Mouse (Mus musculus) heart, embryonic 14.5 days (tissue): ENCODE data around the gene ccdc198. TPM values are rescaled to one million over a fixed set of nuclear protein-coding genes. Genes with fewer than 3 reads are reported as not detected.
"Not testable (repeated sequence)": the region's sequence is repeated elsewhere in the genome, so short reads cannot be mapped to it uniquely, and the experiment has no call there.

ENCODE experiments used
- ATAC-seq: fragments of 200-750 bp; cut with Nextera tagmentation; 2 replicates; pipeline ENCODE4 v1.8.0; 2017; ENCODE audit warnings: low read depth, moderate TSS enrichment; ENCODE audit not compliant: insufficient number of reproducible peaks, insufficient read depth, low FRiP score
- H3K27ac ChIP-seq, 2 experiments: fragments of 200-500 bp in 1 of 2; fragments of 300-500 bp in 1 of 2; sonication (generic) in 1 of 2; replicated peaks in 1 of 2; 2 replicates each; pipeline ENCODE4 v1.5.1; 2012 to 2014; ENCODE audit warnings: low read depth in 2 of 2, low read length in 2 of 2, control low read depth in 1 of 2, mild to moderate bottlenecking in 1 of 2, mixed read lengths in 1 of 2; ENCODE audit not compliant: control insufficient read depth in 1 of 2, insufficient read depth in 1 of 2
- H3K27me3 ChIP-seq: fragments of 300-500 bp; sonication (generic); 2 replicates; pipeline ENCODE4 v1.6.1; 2014; ENCODE audit warnings: mild to moderate bottlenecking, low read length, control low read depth; ENCODE audit not compliant: control insufficient read depth, insufficient read depth
- H3K36me3 ChIP-seq: fragments of 300-500 bp; sonication (generic); 2 replicates; pipeline ENCODE4 v1.6.1; 2014; ENCODE audit warnings: mild to moderate bottlenecking, control low read depth, low read length, mixed read lengths; ENCODE audit not compliant: control insufficient read depth, insufficient read depth
- H3K4me1 ChIP-seq, 2 experiments: fragments of 200-500 bp in 1 of 2; fragments of 300-500 bp in 1 of 2; sonication (generic) in 1 of 2; 2 replicates each; pipeline ENCODE4 v1.6.1; 2012 to 2014; ENCODE audit warnings: low read length in 2 of 2, control low read depth in 1 of 2, mixed read lengths in 1 of 2; ENCODE audit not compliant: control insufficient read depth in 2 of 2, insufficient read depth in 2 of 2
- H3K4me2 ChIP-seq: fragments of 300-500 bp; sonication (generic); 2 replicates; pipeline ENCODE4 v1.6.1; 2014; ENCODE audit warnings: mild to moderate bottlenecking, low read length
- H3K4me3 ChIP-seq, 2 experiments: fragments of 200-500 bp in 1 of 2; fragments of 300-500 bp in 1 of 2; sonication (generic) in 1 of 2; 2 replicates each; pipeline ENCODE4 v1.5.1; 2012 to 2014; ENCODE audit warnings: low read length in 2 of 2, mild to moderate bottlenecking in 2 of 2, control low read depth in 1 of 2, low read depth in 1 of 2, moderate library complexity in 1 of 2; ENCODE audit not compliant: control insufficient read depth in 1 of 2, insufficient read depth in 1 of 2
- H3K9ac ChIP-seq: fragments of 300-500 bp; sonication (generic); 2 replicates; pipeline ENCODE4 v1.6.1; 2014; ENCODE audit warnings: mild to moderate bottlenecking, low read length
- H3K9me3 ChIP-seq: fragments of 300-500 bp; sonication (generic); 2 replicates; pipeline ENCODE4 v1.6.1; 2016; ENCODE audit warnings: low read length, control low read depth; ENCODE audit not compliant: control insufficient read depth
- WGBS: fragments of 180-500 bp; shearing (Covaris S2); extraction: QIAGEN DNeasy Blood & Tissue Kit; methylation state at CpG from one replicate; pipeline ENCODE4 v1.1.7; 2014; 5-methylcytosine and 5-hydroxymethylcytosine counted together
- polyA plus RNA-seq: library from polyadenylated mRNA; unstranded; fragments of >200 nt; fragmentation: Nextera tagmentation; extraction: Ambion mirVana; gene quantifications from 2 replicates; pipeline ENCODE4 v1.2.1, GENCODE M21; 2014

ccdc198 gene
- polyA plus RNA-seq, 1 experiment from 2014 or later: 0.15 TPM

GRCm38 (mm10) chr14:49226471-49226870 lies 18.8 kb downstream of the ccdc198 start:
- Histone ChIP-seq H3K9ac (no peak overlapping the region), H3K27me3 (no peaks in the 10 kb centered on the region), H3K36me3 (no peaks in the 10 kb centered on the region), H3K4me3 (no peak overlapping the region), H3K27ac (no peak overlapping the region), H3K4me1 (no peaks in the 10 kb centered on the region), H3K4me2 (no peak overlapping the region), H3K9me3 (no peaks in the 10 kb centered on the region)
- WGBS: 86% methylated on average over 7 of the region's 7 CpGs
- no peak for ATAC-seq

- H3K36me3 ChIP-seq: no peaks in the 10 kb centered on the region
- H3K4me1 ChIP-seq: no peaks in the 10 kb centered on the region
- no peaks in the 10 kb centered on the region for H3K27me3 ChIP-seq
- WGBS: 82% methylated on average over 2 of the region's 2 CpGs
- no peak overlapping the region for H3K27ac ChIP-seq
- ATAC-seq: no peak
- no peak overlapping the region for H3K4me2 ChIP-seq
- H3K9ac ChIP-seq: no peak overlapping the region
- H3K4me3 ChIP-seq: no peak overlapping the region
- no peaks in the 10 kb centered on the region for H3K9me3 ChIP-seq
Observed at GRCm38 (mm10) chr14:49221771-49222170, 23.5 kb downstream of the ccdc198 start.

- H3K4me2 ChIP-seq, H3K9me3 ChIP-seq, H3K27me3 ChIP-seq, H3K27ac ChIP-seq, H3K4me1 ChIP-seq, ATAC-seq, H3K4me3 ChIP-seq, H3K9ac ChIP-seq, H3K36me3 ChIP-seq: not testable (repeated sequence)
- WGBS: 78% methylated on average over 4 of the region's 4 CpGs
Observed at GRCm38 (mm10) chr14:49219466-49220022, 25.7 kb downstream of the ccdc198 start.

GRCm38 (mm10) chr14:49218677-49219076 lies 26.6 kb downstream of the ccdc198 start:
- Histone ChIP-seq H3K36me3 (no peaks in the 10 kb centered on the region), H3K27me3 (no peaks in the 10 kb centered on the region), H3K4me3 (no peak overlapping the region), H3K9me3 (no peaks in the 10 kb centered on the region; the same call in 1 of the 2 replicates), H3K4me1 (no peaks in the 10 kb centered on the region), H3K27ac (no peak overlapping the region), H3K4me2 (no peak overlapping the region), H3K9ac (no peak overlapping the region)
- ATAC-seq: no peak
- 63% methylated on average over 7 of the region's 7 CpGs for WGBS

- not testable (repeated sequence) for H3K27ac ChIP-seq, H3K9me3 ChIP-seq, H3K9ac ChIP-seq, H3K4me3 ChIP-seq, H3K4me2 ChIP-seq, H3K27me3 ChIP-seq, H3K4me1 ChIP-seq, ATAC-seq, H3K36me3 ChIP-seq
- 80% methylated on average over 3 of the region's 3 CpGs for WGBS
Observed at GRCm38 (mm10) chr14:49210215-49210614, 35.1 kb downstream of the ccdc198 start.

GRCm38 (mm10) chr14:49201073-49201778 lies 44.0 kb downstream of the ccdc198 start:
- Histone ChIP-seq H3K9ac (no peak overlapping the region), H3K27me3 (no peaks in the 10 kb centered on the region), H3K27ac (no peak overlapping the region), H3K36me3 (no peaks in the 10 kb centered on the region), H3K4me2 (no peak overlapping the region), H3K4me1 (no peaks in the 10 kb centered on the region; a peak in 1 of 4 replicates), H3K9me3 (no peaks in the 10 kb centered on the region), H3K4me3 (no peak overlapping the region)
- ATAC-seq: no peak
- WGBS: 61% methylated on average over 9 of the region's 9 CpGs

- Histone ChIP-seq H3K36me3 (peaks cover 1% of the 10 kb centered on the region; the same call in 1 of the 2 replicates), H3K4me2 (no peak overlapping the region), H3K27me3 (no peaks in the 10 kb centered on the region), H3K9ac (no peak overlapping the region), H3K9me3 (no peaks in the 10 kb centered on the region), H3K4me3 (no peak overlapping the region), H3K4me1 (no peaks in the 10 kb centered on the region; a peak in 1 of 4 replicates), H3K27ac (no peak overlapping the region)
- no peak for ATAC-seq
- 87% methylated on average over 2 of the region's 2 CpGs for WGBS
Observed at GRCm38 (mm10) chr14:49197031-49197527, 48.2 kb downstream of the ccdc198 start.
